Mouse (Mus musculus): ENCODE measurements around the gene Ppp1r3f. TPM values are rescaled to one million over a fixed set of nuclear protein-coding genes. Genes with fewer than 3 reads are reported as not detected.

Gene Ppp1r3f
- polyA plus RNA-seq, 1 experiment from 2014 or later = 2.1 TPM

- ATAC-seq (ENCODE audit: low read depth) = no peak
- 68% methylated on average over 7 of the region's 7 CpGs for WGBS
- DNase-seq (ENCODE audit: low spot score) = no peak
- Histone ChIP-seq H3K9me3 (ENCODE audit: control insufficient read depth, low read length) (no peaks in the 10 kb centered on the region), H3K4me3 (ENCODE audit: low read depth, low read length) (no peak overlapping the region), H3K27ac (replicated peaks; ENCODE audit: low read depth, low read length) (no peak overlapping the region), H3K27me3 (replicated peaks; ENCODE audit: control insufficient read depth, insufficient read depth, low read length) (no peaks in the 10 kb centered on the region), H3K4me2 (ENCODE audit: low read depth, low read length) (no peak overlapping the region), H3K9ac (ENCODE audit: low read depth, low read length) (no peak overlapping the region), H3K36me3 (ENCODE audit: control insufficient read depth, insufficient read depth, low read length) (no peaks in the 10 kb centered on the region), H3K4me1 (ENCODE audit: control insufficient read depth, insufficient read depth, low read length) (peaks cover 5% of the 10 kb centered on the region; the same call in 1 of the 2 replicates)
Observed at GRCm38 (mm10) chrX:7570481-7571175, 3.5 kb downstream of the Ppp1r3f start.

- no peak overlapping the region for H3K9ac ChIP-seq (ENCODE audit: low read depth, low read length)
- DNase-seq (ENCODE audit: low spot score) (no peak), ATAC-seq (ENCODE audit: low read depth) (no peak)
- H3K4me1 ChIP-seq (ENCODE audit: control insufficient read depth, insufficient read depth, low read length) = no peaks in the 10 kb centered on the region
- 81% methylated on average over 8 of the region's 9 CpGs for WGBS
- no peaks in the 10 kb centered on the region for H3K27me3 ChIP-seq (replicated peaks; ENCODE audit: control insufficient read depth, insufficient read depth, low read length)
- H3K27ac ChIP-seq (replicated peaks; ENCODE audit: low read depth, low read length) = no peak overlapping the region
- no peak overlapping the region for H3K4me2 ChIP-seq (ENCODE audit: low read depth, low read length)
- H3K9me3 ChIP-seq (ENCODE audit: control insufficient read depth, low read length) = no peaks in the 10 kb centered on the region
- no peak overlapping the region for H3K4me3 ChIP-seq (ENCODE audit: low read depth, low read length)
- no peaks in the 10 kb centered on the region for H3K36me3 ChIP-seq (ENCODE audit: control insufficient read depth, insufficient read depth, low read length)
Observed at GRCm38 (mm10) chrX:7567491-7567890, 6.6 kb downstream of the Ppp1r3f start.

- no peak for DNase-seq (ENCODE audit: low spot score)
- WGBS = 85% methylated on average over 6 of the region's 6 CpGs
Observed at GRCm38 (mm10) chrX:7566352-7566751, 7.7 kb downstream of the Ppp1r3f start.

GRCm38 (mm10) chrX:7563076-7563475, 11.0 kb downstream of the Ppp1r3f start:
- H3K27ac ChIP-seq (replicated peaks; ENCODE audit: low read depth, low read length) = no peak overlapping the region
- WGBS = 41% methylated on average over 2 of the region's 2 CpGs
- H3K27me3 ChIP-seq (replicated peaks; ENCODE audit: control insufficient read depth, insufficient read depth, low read length) = no peaks in the 10 kb centered on the region
- no peak overlapping the region for H3K9ac ChIP-seq (ENCODE audit: low read depth, low read length)
- no peaks in the 10 kb centered on the region for H3K9me3 ChIP-seq (ENCODE audit: control insufficient read depth, low read length)
- no peak for ATAC-seq (ENCODE audit: low read depth)
- H3K4me1 ChIP-seq (ENCODE audit: control insufficient read depth, insufficient read depth, low read length) = no peaks in the 10 kb centered on the region
- no peak for DNase-seq (ENCODE audit: low spot score)
- H3K36me3 ChIP-seq (ENCODE audit: control insufficient read depth, insufficient read depth, low read length) = no peaks in the 10 kb centered on the region
- no peak overlapping the region for H3K4me2 ChIP-seq (ENCODE audit: low read depth, low read length)
- no peak overlapping the region for H3K4me3 ChIP-seq (ENCODE audit: low read depth, low read length)

More at GRCm38 (mm10) chrX:7566352-7566751, 7.7 kb downstream of the Ppp1r3f start:
- Histone ChIP-seq H3K4me3 (ENCODE audit: low read depth, low read length) (no peak overlapping the region), H3K4me2 (ENCODE audit: low read depth, low read length) (no peak overlapping the region), H3K9ac (ENCODE audit: low read depth, low read length) (no peak overlapping the region), H3K9me3 (ENCODE audit: control insufficient read depth, low read length) (no peaks in the 10 kb centered on the region), H3K36me3 (ENCODE audit: control insufficient read depth, insufficient read depth, low read length) (no peaks in the 10 kb centered on the region), H3K27me3 (replicated peaks; ENCODE audit: control insufficient read depth, insufficient read depth, low read length) (no peaks in the 10 kb centered on the region), H3K4me1 (ENCODE audit: control insufficient read depth, insufficient read depth, low read length) (no peaks in the 10 kb centered on the region), H3K27ac (replicated peaks; ENCODE audit: low read depth, low read length) (no peak overlapping the region)
- ATAC-seq (ENCODE audit: low read depth) = no peak

GRCm38 (mm10) chrX:7553474-7553873, 20.6 kb downstream of the Ppp1r3f start:
- H3K4me3 ChIP-seq (ENCODE audit: low read depth, low read length) = no peak overlapping the region
- H3K4me1 ChIP-seq (ENCODE audit: control insufficient read depth, insufficient read depth, low read length) = no peaks in the 10 kb centered on the region
- H3K27me3 ChIP-seq (replicated peaks; ENCODE audit: control insufficient read depth, insufficient read depth, low read length) = no peaks in the 10 kb centered on the region; the same call in 1 of the 2 replicates
- no peaks in the 10 kb centered on the region for H3K9me3 ChIP-seq (ENCODE audit: control insufficient read depth, low read length)
- H3K9ac ChIP-seq (ENCODE audit: low read depth, low read length) = no peak overlapping the region
- ATAC-seq (ENCODE audit: low read depth) (no peak), DNase-seq (ENCODE audit: low spot score) (no peak)
- H3K27ac ChIP-seq (replicated peaks; ENCODE audit: low read depth, low read length) = no peak overlapping the region
- H3K36me3 ChIP-seq (ENCODE audit: control insufficient read depth, insufficient read depth, low read length) = no peaks in the 10 kb centered on the region
- WGBS = 89% methylated on average over 4 of the region's 4 CpGs
- no peak overlapping the region for H3K4me2 ChIP-seq (ENCODE audit: low read depth, low read length)

- no peaks in the 10 kb centered on the region for H3K36me3 ChIP-seq (ENCODE audit: control insufficient read depth, insufficient read depth, low read length)
- H3K4me2 ChIP-seq (ENCODE audit: low read depth, low read length) = no peak overlapping the region
- ATAC-seq (ENCODE audit: low read depth) = no peak
- no peaks in the 10 kb centered on the region for H3K9me3 ChIP-seq (ENCODE audit: control insufficient read depth, low read length)
- no peaks in the 10 kb centered on the region for H3K27me3 ChIP-seq (replicated peaks; ENCODE audit: control insufficient read depth, insufficient read depth, low read length)
- H3K4me3 ChIP-seq (ENCODE audit: low read depth, low read length) = no peak overlapping the region
- 35% methylated on average over 3 of the region's 3 CpGs for WGBS
- H3K9ac ChIP-seq (ENCODE audit: low read depth, low read length) = no peak overlapping the region
- no peaks in the 10 kb centered on the region for H3K4me1 ChIP-seq (ENCODE audit: control insufficient read depth, insufficient read depth, low read length)
- no peak for DNase-seq (ENCODE audit: low spot score)
- H3K27ac ChIP-seq (replicated peaks; ENCODE audit: low read depth, low read length) = no peak overlapping the region
Observed at GRCm38 (mm10) chrX:7524961-7525360, 49.1 kb downstream of the Ppp1r3f start.

Other genes with a start within 250 kb of the Ppp1r3f start
- 0.34 and 0.35 TPM in 2 replicates for gene Usp27x, start 198.5 kb downstream of the Ppp1r3f start, polyA plus RNA-seq (2014; fragmentation: Nextera tagmentation; extraction: Ambion mirVana)
- gene Foxp3, start 639 bp downstream of the Ppp1r3f start, polyA plus RNA-seq (2014; fragmentation: Nextera tagmentation; extraction: Ambion mirVana) = not detected in 2 replicates
- gene Ccdc22, start 31.2 kb upstream of the Ppp1r3f start, polyA plus RNA-seq (2014; fragmentation: Nextera tagmentation; extraction: Ambion mirVana) = 22.6 and 27.2 TPM in 2 replicates
- 0.04 and 0.08 TPM in 2 replicates for gene Cacna1f, start 32.8 kb upstream of the Ppp1r3f start, polyA plus RNA-seq (2014; fragmentation: Nextera tagmentation; extraction: Ambion mirVana)
- gene Syp, start 64.2 kb upstream of the Ppp1r3f start, polyA plus RNA-seq (2014; fragmentation: Nextera tagmentation; extraction: Ambion mirVana) = 4.6 and 4.7 TPM in 2 replicates
- 7.5 and 8.3 TPM in 2 replicates for gene Prickle3, start 83.0 kb upstream of the Ppp1r3f start, polyA plus RNA-seq (2014; fragmentation: Nextera tagmentation; extraction: Ambion mirVana)
- gene Plp2, start 97.1 kb upstream of the Ppp1r3f start, polyA plus RNA-seq (2014; fragmentation: Nextera tagmentation; extraction: Ambion mirVana) = 199 and 201 TPM in 2 replicates
- 0.50 and 0.59 TPM in 2 replicates for gene Magix, start 107.0 kb upstream of the Ppp1r3f start, polyA plus RNA-seq (2014; fragmentation: Nextera tagmentation; extraction: Ambion mirVana)
- gene Gpkow, start 122.8 kb upstream of the Ppp1r3f start, polyA plus RNA-seq (2014; fragmentation: Nextera tagmentation; extraction: Ambion mirVana) = 40.0 and 42.1 TPM in 2 replicates
- gene Wdr45, start 140.1 kb upstream of the Ppp1r3f start, polyA plus RNA-seq (2014; fragmentation: Nextera tagmentation; extraction: Ambion mirVana) = 18.7 and 26.5 TPM in 2 replicates
- gene Gm45208, start 148.0 kb upstream of the Ppp1r3f start, polyA plus RNA-seq (2014; fragmentation: Nextera tagmentation; extraction: Ambion mirVana) = not detected in 2 replicates
- gene Praf2, start 154.2 kb upstream of the Ppp1r3f start, polyA plus RNA-seq (2014; fragmentation: Nextera tagmentation; extraction: Ambion mirVana) = 83.5 and 85.5 TPM in 2 replicates
- 11.0 and 14.8 TPM in 2 replicates for gene Ccdc120, start 176.6 kb upstream of the Ppp1r3f start, polyA plus RNA-seq (2014; fragmentation: Nextera tagmentation; extraction: Ambion mirVana)
- gene Tfe3, start 188.3 kb upstream of the Ppp1r3f start, polyA plus RNA-seq (2014; fragmentation: Nextera tagmentation; extraction: Ambion mirVana) = 19.5 and 21.0 TPM in 2 replicates
- 32.1 and 32.9 TPM in 2 replicates for gene Gripap1, start 215.5 kb upstream of the Ppp1r3f start, polyA plus RNA-seq (2014; fragmentation: Nextera tagmentation; extraction: Ambion mirVana)
- 3.2 and 3.5 TPM in 2 replicates for gene Kcnd1, start 248.0 kb upstream of the Ppp1r3f start, polyA plus RNA-seq (2014; fragmentation: Nextera tagmentation; extraction: Ambion mirVana)

All from embryonic facial prominence, embryonic 14.5 days (tissue).